Mouse (Mus musculus) hindbrain, embryonic 13.5 days (tissue): ENCODE data around the gene Rexo4. TPM values are rescaled to one million over a fixed set of nuclear protein-coding genes. Genes with fewer than 3 reads are reported as not detected.

Source experiments
- polyA plus RNA-seq: library from polyadenylated mRNA; unstranded; fragments of >200 nt; fragmentation: Nextera tagmentation; extraction: Ambion mirVana; gene quantifications from 2 replicates; pipeline ENCODE4 v1.2.1, GENCODE M21; 2015

Rexo4 gene
- polyA plus RNA-seq, 1 experiment from 2014 or later, result 35.9 TPM

Other genes starting within 250 kb of the Rexo4 start
- not detected in 2 replicates for gene Abo, start 99.4 kb downstream of the Rexo4 start, polyA plus RNA-seq
- gene Surf6, start 61.5 kb downstream of the Rexo4 start, polyA plus RNA-seq, result 28.2 and 29.5 TPM in 2 replicates
- gene Med22, start 53.7 kb downstream of the Rexo4 start, polyA plus RNA-seq, result 139 and 140 TPM in 2 replicates
- 506 and 509 TPM in 2 replicates for gene Rpl7a, start 53.6 kb downstream of the Rexo4 start, polyA plus RNA-seq
- 55.7 and 56.0 TPM in 2 replicates for gene Surf2, start 48.0 kb downstream of the Rexo4 start, polyA plus RNA-seq
- gene Surf1, start 47.9 kb downstream of the Rexo4 start, polyA plus RNA-seq, result 77.4 and 85.5 TPM in 2 replicates
- 113 and 114 TPM in 2 replicates for gene Surf4, start 30.5 kb downstream of the Rexo4 start, polyA plus RNA-seq
- 0.10 and 0.14 TPM in 2 replicates for gene Stkld1, start 30.3 kb downstream of the Rexo4 start, polyA plus RNA-seq
- gene Adamts13, start 9.0 kb upstream of the Rexo4 start, polyA plus RNA-seq, result 0.31 TPM in 1 of 2 replicates, not detected in the other
- 117 and 125 TPM in 2 replicates for gene Cacfd1, start 45.5 kb upstream of the Rexo4 start, polyA plus RNA-seq
- gene Slc2a6, start 63.6 kb upstream of the Rexo4 start, polyA plus RNA-seq, result 5.5 and 6.1 TPM in 2 replicates
- 0.56 and 1.1 TPM in 2 replicates for gene Mymk, start 107.8 kb upstream of the Rexo4 start, polyA plus RNA-seq
- 7.6 and 8.9 TPM in 2 replicates for gene Adamtsl2, start 115.0 kb upstream of the Rexo4 start, polyA plus RNA-seq
- gene Fam163b, start 178.1 kb upstream of the Rexo4 start, polyA plus RNA-seq, result 2.5 and 2.9 TPM in 2 replicates
- 1.9 and 3.1 TPM in 2 replicates for gene Dbh, start 200.8 kb upstream of the Rexo4 start, polyA plus RNA-seq